Mouse (Mus musculus) bone marrow macrophage, adult 2 months (primary cell): ENCODE results near the gene Exoc3.

Experiments used
- CTCF ChIP-seq: IDR thresholded peaks from 2 replicates; pipeline ENCODE4 v1.5.1; 2012; ENCODE audit warnings: low read depth, mild to moderate bottlenecking, low read length, moderate library complexity
- POLR2A ChIP-seq: IDR thresholded peaks from 2 replicates; pipeline ENCODE4 v1.6.1; 2012; ENCODE audit warnings: mild to moderate bottlenecking, low read depth, low read length, borderline replicate concordance

GRCm38 (mm10) chr13:74127571-74127970 is 81.0 kb downstream of the Exoc3 start:
- TF ChIP-seq CTCF: no peak
- no peak for TF ChIP-seq POLR2A
